Mouse (Mus musculus) cerebellum, adult 2 months (tissue): Measurements from ENCODE around the gene Large2. TPM values are rescaled to one million over a fixed set of nuclear protein-coding genes. Genes with fewer than 3 reads are reported as not detected.
A peak's percentile ranks its signal among the peaks of the same experiment; 100 is the strongest.

ENCODE experiments used
- DNase-seq, 2 experiments: peaks; one replicate each; pipeline ENCODE4 v3.0.0; 2021
- H3K27ac ChIP-seq: fragments of 200-500 bp; 2 replicates; pipeline ENCODE4 v1.5.1; 2012; ENCODE audit warnings: low read length, control low read depth, inconsistent platforms; ENCODE audit not compliant: insufficient read depth
- H3K27me3 ChIP-seq: fragments of 200-500 bp; 2 replicates; pipeline ENCODE4 v1.6.1; 2012; ENCODE audit warnings: inconsistent platforms, mild to moderate bottlenecking, low read length, moderate library complexity; ENCODE audit not compliant: control insufficient read depth, insufficient read depth
- H3K4me1 ChIP-seq: fragments of 200-500 bp; 2 replicates; pipeline ENCODE4 v1.6.1; 2011; ENCODE audit warnings: low read length; ENCODE audit not compliant: control insufficient read depth, insufficient read depth
- H3K4me3 ChIP-seq: fragments of 200-500 bp; replicated peaks from 2 replicates; pipeline ENCODE3; 2011; ENCODE audit warnings: mild to moderate bottlenecking, low read depth, low read length, control low read depth; ENCODE audit not compliant: insufficient read depth
- CTCF ChIP-seq: fragments of 200-500 bp; IDR thresholded peaks from 2 replicates; pipeline ENCODE4 v1.5.1; 2011; ENCODE audit warnings: low read depth, mild to moderate bottlenecking, control low read depth, low read length, moderate library complexity, borderline replicate concordance; ENCODE audit not compliant: insufficient read depth
- POLR2A ChIP-seq: fragments of 200-500 bp; IDR thresholded peaks from 2 replicates; pipeline ENCODE4 v1.6.1; 2011; ENCODE audit warnings: low read length, control low read depth, borderline replicate concordance; ENCODE audit not compliant: insufficient read depth
- WGBS: fragments of 180-500 bp; shearing (Covaris S2); methylation state at CpG from one replicate; pipeline ENCODE4 v1.1.7; 2018; 5-methylcytosine and 5-hydroxymethylcytosine counted together
- polyA plus RNA-seq: library from polyadenylated mRNA; depleted of rRNA; stranded (reverse); fragments of >200 nt; gene quantifications from 2 replicates; pipeline ENCODE4 v1.2.3, GENCODE M21; 2012

The Large2 gene
- polyA plus RNA-seq, 1 experiment = 0.62 TPM

DNA sequence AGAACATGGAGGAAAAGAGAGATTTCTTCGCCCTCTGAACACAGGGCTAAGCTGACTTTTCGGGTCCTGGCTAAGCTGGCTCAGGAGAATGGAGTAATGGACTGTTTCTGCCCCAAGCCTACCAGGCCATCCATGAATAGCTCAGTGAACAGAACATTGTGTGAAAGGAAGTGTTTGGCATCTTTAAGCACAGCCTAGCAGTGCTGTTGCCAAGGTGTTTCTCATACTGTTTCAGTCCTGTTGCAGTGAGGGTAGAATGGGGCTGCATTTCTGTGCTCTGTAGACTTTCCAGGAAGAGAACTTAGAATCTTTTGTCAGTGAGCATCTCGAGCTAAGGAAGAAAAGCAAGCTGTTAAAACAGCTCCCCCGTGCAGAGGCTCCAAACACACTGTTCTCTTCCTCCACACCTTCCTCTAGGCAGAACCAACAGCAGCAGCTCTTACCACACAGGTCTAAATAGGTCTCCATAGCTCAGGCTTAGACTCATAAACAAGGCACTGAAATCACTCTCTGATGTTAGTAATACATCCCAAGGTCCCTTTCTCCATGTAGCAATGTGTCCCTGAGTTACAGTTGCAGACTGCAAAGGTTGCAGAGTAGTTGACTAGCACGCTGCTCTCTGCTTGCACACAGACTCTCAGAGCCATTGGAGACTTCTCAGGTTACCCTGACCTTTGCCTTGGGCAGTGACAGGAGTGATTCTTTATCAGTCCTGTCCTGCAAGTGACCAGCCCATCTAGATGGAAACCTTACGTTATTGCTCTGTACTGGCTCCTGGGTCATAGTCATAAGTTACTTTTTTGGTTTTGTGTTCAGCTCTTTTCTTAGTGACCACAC is 24.9 kb downstream of the Large2 start:
- TF ChIP-seq CTCF = no peak
- TF ChIP-seq POLR2A = no peak

DNA sequence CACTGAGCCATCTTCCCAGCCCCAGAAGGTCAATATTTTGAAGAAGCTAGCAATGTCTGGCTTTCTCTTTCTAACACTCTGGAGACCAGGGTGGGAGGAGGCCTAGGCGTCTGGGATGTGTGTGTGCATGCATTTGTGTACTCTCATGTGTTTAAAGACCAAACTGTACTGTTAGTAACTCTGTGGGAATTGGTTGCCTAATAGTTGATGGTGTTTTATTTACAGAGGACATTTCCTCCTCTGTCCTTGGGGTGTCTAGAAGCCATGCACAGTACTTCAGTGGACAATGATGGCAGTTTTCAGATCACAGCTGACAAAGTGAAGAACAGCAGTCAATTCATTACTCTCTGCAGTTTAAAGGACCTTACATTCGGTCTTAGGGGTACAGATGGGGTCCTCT is 27.5 kb downstream of the Large2 start:
- 84% methylated on average over 2 of the region's 2 CpGs for WGBS
- Histone ChIP-seq H3K4me3 (no peak overlapping the region), H3K27ac (no peak overlapping the region), H3K4me1 (no peaks in the 10 kb centered on the region), H3K27me3 (no peaks in the 10 kb centered on the region)
- TF ChIP-seq POLR2A = no peak
- no peak for TF ChIP-seq CTCF
- DNase-seq = no peak

More for the DNA sequence above, 24.9 kb downstream of the Large2 start:
- no peak for DNase-seq
- H3K4me3 ChIP-seq = no peak overlapping the region
- no peaks in the 10 kb centered on the region for H3K27me3 ChIP-seq
- 91% methylated on average over 6 of the region's 6 CpGs for WGBS
- H3K4me1 ChIP-seq = no peaks in the 10 kb centered on the region
- H3K27ac ChIP-seq = no peak overlapping the region

DNA sequence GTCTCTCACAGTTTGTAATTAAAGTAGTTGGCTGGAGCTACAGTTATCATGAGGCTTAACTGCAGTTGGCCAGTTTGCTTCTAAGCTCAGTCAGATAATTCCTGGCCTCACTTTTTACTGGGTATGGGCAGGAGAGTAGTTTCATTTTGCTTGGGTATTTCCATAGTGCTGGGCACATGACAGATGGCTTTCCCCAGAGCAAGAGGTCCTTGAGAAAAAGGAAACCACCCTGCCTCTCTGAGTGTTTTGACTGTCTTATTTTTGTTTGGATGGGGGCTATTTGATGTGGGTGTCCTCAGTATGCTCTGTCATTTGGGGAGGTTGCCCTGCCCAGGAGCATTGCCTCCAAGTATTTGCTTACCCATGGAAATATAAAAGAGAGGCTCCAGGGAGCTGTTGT is 32.3 kb downstream of the Large2 start:
- Histone ChIP-seq H3K27me3 (no peaks in the 10 kb centered on the region), H3K4me3 (no peak overlapping the region), H3K27ac (no peak overlapping the region), H3K4me1 (no peaks in the 10 kb centered on the region)
- no peak for TF ChIP-seq POLR2A
- TF ChIP-seq CTCF = no peak
- DNase-seq = no peak

DNA sequence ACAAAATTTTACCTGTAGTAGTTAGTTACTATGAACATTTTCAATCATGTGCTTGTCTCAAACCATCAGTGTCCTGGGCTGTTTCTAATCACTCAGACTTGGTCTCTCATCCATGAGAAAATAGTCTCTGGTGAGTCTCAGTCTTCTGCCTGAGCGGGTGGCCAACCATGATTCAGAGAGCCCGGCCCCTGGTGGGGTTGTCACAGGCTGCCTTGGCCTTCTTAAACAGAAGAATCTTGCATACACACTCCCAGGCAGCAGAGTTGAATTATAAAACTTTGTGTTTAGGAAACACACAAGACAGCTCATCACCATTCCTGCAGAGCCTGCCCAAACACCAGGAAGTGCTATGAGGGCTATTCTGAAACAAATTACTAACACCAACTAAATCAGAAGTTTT is 42.8 kb downstream of the Large2 start:
- Histone ChIP-seq H3K27me3 (no peaks in the 10 kb centered on the region), H3K4me3 (no peak overlapping the region), H3K4me1 (no peaks in the 10 kb centered on the region), H3K27ac (no peak overlapping the region)
- no peak for DNase-seq
- WGBS = 50% methylated on average over 2 of the region's 2 CpGs
- no peak for TF ChIP-seq CTCF
- no peak for TF ChIP-seq POLR2A

DNA sequence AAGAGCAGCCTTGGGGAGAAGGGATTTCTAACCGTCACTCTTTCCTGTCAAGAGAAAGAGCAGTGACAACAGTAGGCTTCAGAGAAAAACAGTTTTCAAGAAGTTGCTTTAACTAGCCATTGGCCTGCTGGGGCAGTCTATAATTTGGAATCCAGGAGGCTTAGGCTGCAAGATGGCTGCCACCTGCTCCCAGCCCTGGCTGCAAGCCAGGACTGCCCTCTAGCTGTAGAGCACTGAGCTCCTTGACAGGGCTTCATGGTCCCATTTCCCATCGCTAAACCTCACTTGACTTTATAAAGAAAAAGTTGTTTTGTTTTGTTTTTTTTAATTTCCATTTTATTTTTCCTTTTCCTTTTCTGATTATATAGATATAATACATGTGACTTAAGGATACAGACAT is 43.3 kb downstream of the Large2 start:
- H3K4me1 ChIP-seq = no peaks in the 10 kb centered on the region
- H3K4me3 ChIP-seq = no peak overlapping the region
- H3K27me3 ChIP-seq = no peaks in the 10 kb centered on the region
- 47% methylated on average over 2 of the region's 2 CpGs for WGBS
- H3K27ac ChIP-seq = no peak overlapping the region
- TF ChIP-seq POLR2A (no peak), CTCF (peak; percentile 23; the same call in 1 of the 2 replicates)
- DNase-seq = peak; percentile 34 to 57

- peak in 1 of 2 experiments; percentile 49 for DNase-seq
- WGBS = 51% methylated on average over 2 of the region's 2 CpGs
Observed at GRCm38 (mm10) chr2:92330840-92331239, 43.8 kb downstream of the Large2 start.

DNA sequence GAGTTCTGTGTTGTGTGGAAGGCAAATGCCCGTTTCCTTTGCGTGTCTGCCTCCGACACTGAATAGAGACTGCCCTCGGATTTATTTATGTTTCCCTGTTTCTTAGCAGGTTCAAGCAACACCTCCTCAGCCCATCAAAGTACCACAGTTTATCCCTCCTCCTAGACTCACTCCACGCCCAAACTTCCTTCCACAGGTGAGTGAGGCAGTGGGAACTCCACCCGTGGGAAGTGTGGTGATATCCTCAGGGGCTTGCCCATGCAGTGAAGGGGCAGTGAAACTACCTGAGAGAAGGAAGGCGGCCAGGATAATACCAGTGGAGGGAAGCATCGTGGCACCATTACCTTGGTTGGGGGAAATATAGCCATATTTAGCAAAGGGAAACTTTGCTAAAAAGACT is 46.5 kb downstream of the Large2 start:
- Histone ChIP-seq H3K27ac (no peak overlapping the region), H3K4me1 (no peaks in the 10 kb centered on the region), H3K4me3 (no peak overlapping the region), H3K27me3 (no peaks in the 10 kb centered on the region)
- 95% methylated on average over 8 of the region's 8 CpGs for WGBS
- TF ChIP-seq CTCF (no peak), POLR2A (no peak)
- DNase-seq = no peak

More at GRCm38 (mm10) chr2:92330840-92331239, 43.8 kb downstream of the Large2 start:
- peak overlapping the region; percentile 56; the same call in 1 of the 2 replicates for H3K27ac ChIP-seq
- H3K4me1 ChIP-seq = no peaks in the 10 kb centered on the region
- no peak for TF ChIP-seq POLR2A
- peak; percentile 58 for TF ChIP-seq CTCF
- no peak overlapping the region for H3K4me3 ChIP-seq
- H3K27me3 ChIP-seq = no peaks in the 10 kb centered on the region

- Histone ChIP-seq H3K27me3 (no peaks in the 10 kb centered on the region), H3K4me3 (no peak overlapping the region), H3K27ac (no peak overlapping the region), H3K4me1 (no peaks in the 10 kb centered on the region)
- 91% methylated on average over 4 of the region's 4 CpGs for WGBS
- TF ChIP-seq POLR2A (no peak), CTCF (no peak)
- no peak for DNase-seq
Observed at GRCm38 (mm10) chr2:92327601-92328000, 47.1 kb downstream of the Large2 start.

GRCm38 (mm10) chr2:92326221-92326620 is 48.4 kb downstream of the Large2 start:
- no peak for TF ChIP-seq POLR2A
- TF ChIP-seq CTCF = no peak
- Histone ChIP-seq H3K27ac (no peak overlapping the region), H3K4me3 (no peak overlapping the region), H3K4me1 (no peaks in the 10 kb centered on the region), H3K27me3 (no peaks in the 10 kb centered on the region)
- no peak for DNase-seq
- 75% methylated on average over 1 of the region's 1 CpGs for WGBS
